Mouse (Mus musculus) MEL (cell line): ENCODE results near the gene Oas2. TPM values are rescaled to one million over a fixed set of nuclear protein-coding genes. Genes with fewer than 3 reads are reported as not detected.
"Not testable (repeated sequence)": the region's sequence is repeated elsewhere in the genome, so short reads cannot be mapped to it uniquely, and the experiment has no call there.

Experiments
- DNase-seq: peaks from one replicate; pipeline ENCODE4 v3.0.0; 2011; ENCODE audit warnings: low read depth, low spot score
- H3K27ac ChIP-seq: 2 replicates; pipeline ENCODE4 v1.5.1; 2012; ENCODE audit warnings: low read depth, mild to moderate bottlenecking, control low read depth, low read length, moderate library complexity; ENCODE audit not compliant: control insufficient read depth
- H3K27me3 ChIP-seq, 2 experiments: fragments of 150-350 bp in 1 of 2; sonication (generic) in 1 of 2; 2 replicates each; pipeline ENCODE4 v1.6.1; 2012; ENCODE audit warnings: low read length in 2 of 2, mild to moderate bottlenecking in 2 of 2, improper control_type of control experiment in 1 of 2, moderate library complexity in 1 of 2; ENCODE audit not compliant: insufficient read depth in 2 of 2, control insufficient read depth in 1 of 2
- H3K36me3 ChIP-seq, 2 experiments: 2 replicates each; pipeline ENCODE4 v1.6.1; 2012 to 2014; ENCODE audit warnings: low read length in 2 of 2, improper control_type of control experiment in 1 of 2, inconsistent platforms in 1 of 2, mild to moderate bottlenecking in 1 of 2; ENCODE audit not compliant: insufficient read depth in 2 of 2, control insufficient read depth in 1 of 2
- H3K4me1 ChIP-seq, 2 experiments: fragments of 150-350 bp in 1 of 2; sonication (generic) in 1 of 2; 2 replicates each; pipeline ENCODE4 v1.6.1; 2012; ENCODE audit warnings: low read length in 2 of 2, improper control_type of control experiment in 1 of 2, mild to moderate bottlenecking in 1 of 2; ENCODE audit not compliant: insufficient read depth in 2 of 2, control insufficient read depth in 1 of 2
- H3K4me3 ChIP-seq, 2 experiments: fragments of 150-350 bp in 1 of 2; sonication (generic) in 1 of 2; 2 replicates each; pipeline ENCODE4 v1.5.1; 2012; ENCODE audit warnings: low read depth in 2 of 2, low read length in 2 of 2, mild to moderate bottlenecking in 2 of 2, moderate library complexity in 2 of 2, control low read depth in 1 of 2, improper control_type of control experiment in 1 of 2; ENCODE audit not compliant: control insufficient read depth in 1 of 2, insufficient read depth in 1 of 2
- H3K79me2 ChIP-seq: 2 replicates; pipeline ENCODE4 v1.6.1; 2012; ENCODE audit warnings: mild to moderate bottlenecking, low read length, moderate library complexity; ENCODE audit not compliant: control insufficient read depth, poor library complexity, insufficient read depth
- H3K9ac ChIP-seq: 2 replicates; pipeline ENCODE4 v1.6.1; 2012; ENCODE audit warnings: low read depth, mild to moderate bottlenecking, control low read depth, low read length, moderate library complexity; ENCODE audit not compliant: control insufficient read depth, poor library complexity, severe bottlenecking
- H3K9me3 ChIP-seq: fragments of 150-350 bp; sonication (generic); replicated peaks from 2 replicates; pipeline ENCODE4 v1.6.1; 2012; ENCODE audit warnings: mild to moderate bottlenecking, low read length, improper control_type of control experiment, moderate library complexity; ENCODE audit not compliant: insufficient read depth
- EP300 ChIP-seq, 2 experiments: IDR thresholded peaks; 2 replicates each; pipeline ENCODE4 v1.6.1; 2011; ENCODE audit warnings: improper control_type of control experiment in 2 of 2, low read length in 2 of 2, low read depth in 1 of 2, mild to moderate bottlenecking in 1 of 2
- JUND ChIP-seq: IDR thresholded peaks from 2 replicates; pipeline ENCODE4 v1.6.1; 2011; ENCODE audit warnings: low read depth, mild to moderate bottlenecking, improper control_type of control experiment, low read length
- NELFE ChIP-seq: IDR thresholded peaks from 2 replicates; pipeline ENCODE4 v1.6.1; 2011; ENCODE audit warnings: low read depth, low read length, improper control_type of control experiment
- SIN3A ChIP-seq: IDR thresholded peaks from 2 replicates; pipeline ENCODE4 v1.6.1; 2012; ENCODE audit warnings: low read length, improper control_type of control experiment, inconsistent platforms
- polyA plus RNA-seq, 2 experiments: library from polyadenylated mRNA; stranded (reverse) in 1 of 2; unstranded in 1 of 2; fragments of >175 nt in 1 of 2; fragments of >200 nt in 1 of 2; gene quantifications; 2 replicates each; pipeline versions ENCODE4 v1.2.1 to v1.2.4; 2012; ENCODE audit warnings: low replicate concordance in 2 of 2, low read depth in 1 of 2; ENCODE audit not compliant: insufficient read length in 2 of 2, insufficient read depth in 1 of 2, missing spikeins in 1 of 2
- total RNA-seq: library from RNA; depleted of rRNA; stranded (reverse); fragments of 300-350 nt; gene quantifications from 2 replicates; pipeline ENCODE4 v1.2.3, GENCODE M21; 2012; rRNA removed

Gene Oas2
- 0.49 and 0.96 TPM in 2 replicates for total RNA-seq
- 1 to 10 TPM in 1 of 2 experiments, not detected in 1; 5.2 TPM for polyA plus RNA-seq

DNA sequence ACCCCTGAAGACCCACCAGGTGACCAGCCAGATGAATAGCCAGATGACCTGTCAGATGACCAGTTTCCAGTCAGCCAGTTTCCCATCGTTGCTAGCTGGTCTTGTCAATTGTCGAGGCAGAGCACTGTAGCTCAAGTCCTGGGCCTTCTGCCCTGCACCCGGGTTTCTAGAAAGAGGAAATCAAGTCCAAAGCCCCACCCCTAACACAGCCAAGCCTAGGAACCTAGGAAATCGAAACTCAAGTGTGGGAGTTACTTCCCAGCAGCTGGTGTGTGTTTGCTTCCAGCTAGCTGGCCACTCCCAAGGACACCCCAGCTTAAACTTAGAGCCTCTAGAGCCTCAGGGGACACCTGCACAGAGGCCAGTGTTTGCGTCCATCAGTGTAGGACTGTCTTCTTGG lies at the start of gene Oas2:
TSS of gene Oas2 (minus strand) at position 166 of the 400 bp plus-strand sequence.
- TF ChIP-seq SIN3A = 0 out of 2 replicates have a peak, but pooled peaks have one; percentile 10
- TF ChIP-seq JUND = no peak
- TF ChIP-seq NELFE = peak; percentile 8; the same call in 1 of the 2 replicates
- Histone ChIP-seq H3K36me3 (no peaks in the 10 kb centered on the region), H3K4me1 (peaks cover 0 to 2% of the 10 kb centered on the region in 2 experiments; a peak in 3 of 4 replicates), H3K27me3 (no peaks in the 10 kb centered on the region), H3K9me3 (no peaks in the 10 kb centered on the region), H3K79me2 (no peaks in the 10 kb centered on the region), H3K9ac (peak within 1 kb of the TSS; percentile 57), H3K4me3 (peak within 1 kb of the TSS; percentile 41 to 55; a peak in 3 of 4 replicates), H3K27ac (peak within 1 kb of the TSS; percentile 10; the same call in 1 of the 2 replicates)
- DNase-seq = peak; percentile 42

GRCm38 (mm10) chr5:120798943-120799342 lies 49.3 kb upstream of the Oas2 start:
- not testable (repeated sequence) for H3K27ac ChIP-seq, DNase-seq, H3K9me3 ChIP-seq, H3K36me3 ChIP-seq, H3K79me2 ChIP-seq, H3K4me3 ChIP-seq, H3K4me1 ChIP-seq, H3K9ac ChIP-seq, H3K27me3 ChIP-seq

GRCm38 (mm10) chr5:120798147-120798546 lies 48.5 kb upstream of the Oas2 start:
- not testable (repeated sequence) for H3K4me1 ChIP-seq, H3K9me3 ChIP-seq, H3K36me3 ChIP-seq, H3K4me3 ChIP-seq, H3K27me3 ChIP-seq, H3K79me2 ChIP-seq, H3K9ac ChIP-seq, H3K27ac ChIP-seq, DNase-seq
- 0 out of 4 replicates have a peak, but pooled peaks of 1 of the 2 experiments have one; percentile 13 for TF ChIP-seq EP300 (IDR thresholded peaks at IDR 0.05; ENCODE audit: low read depth in 1 of 2, low read length in 2 of 2)

DNA sequence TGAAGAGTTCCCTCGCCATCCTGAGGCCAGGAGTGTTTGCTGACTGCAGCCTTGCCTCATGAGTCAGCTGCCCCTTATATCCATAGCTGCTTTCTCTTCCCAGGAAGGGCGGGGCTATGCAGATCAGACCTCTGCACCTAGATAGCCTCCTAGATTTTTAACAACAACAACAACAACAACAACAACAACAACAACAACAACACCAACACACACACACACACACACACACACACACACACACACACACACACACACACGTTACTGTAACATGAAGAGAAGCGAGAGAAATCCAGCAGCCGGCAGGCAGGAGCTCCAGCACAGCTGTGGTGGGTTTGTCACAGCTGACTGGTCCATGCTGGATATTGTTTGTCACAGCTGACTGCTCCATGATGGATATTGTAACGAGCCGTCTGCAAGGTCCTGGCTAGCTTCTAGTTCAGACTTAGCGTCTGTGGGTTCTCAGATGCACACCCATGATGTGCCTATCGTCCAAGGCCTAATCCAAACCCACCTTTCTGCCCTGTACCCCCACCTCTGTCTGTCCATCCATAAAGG lies 45.9 kb upstream of the Oas2 start, which contains the start of gene Oas1e:
TSS of gene Oas1e (minus strand) at position 51 of the 555 bp plus-strand sequence.
- not testable (repeated sequence) for H3K4me3 ChIP-seq, H3K36me3 ChIP-seq, H3K79me2 ChIP-seq, H3K9me3 ChIP-seq, H3K27me3 ChIP-seq, H3K27ac ChIP-seq, H3K4me1 ChIP-seq, DNase-seq, H3K9ac ChIP-seq
